Mouse (Mus musculus) midbrain, postnatal 0 days (tissue): ENCODE data around the gene Ift43. TPM values are rescaled to one million over a fixed set of nuclear protein-coding genes. Genes with fewer than 3 reads are reported as not detected.

Experiments used
- ATAC-seq: fragments of 200-750 bp; cut with Nextera tagmentation; 2 replicates; pipeline ENCODE4 v1.8.0; 2017; ENCODE audit warnings: moderate number of reproducible peaks, mild to moderate bottlenecking, moderate TSS enrichment, moderate library complexity; ENCODE audit not compliant: low FRiP score
- DNase-seq: peaks from one replicate; pipeline ENCODE4 v3.0.0-alpha.2; 2015; ENCODE audit warnings: low spot score
- H3K27ac ChIP-seq: fragments of 300-500 bp; sonication (generic); 2 replicates; pipeline ENCODE4 v1.5.1; 2014; ENCODE audit warnings: low read depth, mild to moderate bottlenecking, low read length, mixed read lengths
- H3K27me3 ChIP-seq: fragments of 300-500 bp; sonication (generic); 2 replicates; pipeline ENCODE4 v1.6.1; 2014; ENCODE audit warnings: low read length, control low read depth, mixed read lengths; ENCODE audit not compliant: insufficient read depth
- H3K36me3 ChIP-seq: fragments of 300-500 bp; sonication (generic); 2 replicates; pipeline ENCODE4 v1.6.1; 2014; ENCODE audit warnings: low read length, control low read depth, mixed read lengths; ENCODE audit not compliant: insufficient read depth
- H3K4me1 ChIP-seq: fragments of 300-500 bp; sonication (generic); 2 replicates; pipeline ENCODE4 v1.6.1; 2014; ENCODE audit warnings: mild to moderate bottlenecking, control low read depth, antibody characterized with exemption, low read length, mixed read lengths; ENCODE audit not compliant: insufficient read depth
- H3K4me2 ChIP-seq: fragments of 300-500 bp; sonication (generic); 2 replicates; pipeline ENCODE4 v1.6.1; 2014; ENCODE audit warnings: low read depth, mild to moderate bottlenecking, low read length, mixed read lengths; ENCODE audit not compliant: poor library complexity, severe bottlenecking
- H3K4me3 ChIP-seq: fragments of 300-500 bp; sonication (generic); 2 replicates; pipeline ENCODE4 v1.5.1; 2014; ENCODE audit warnings: low read depth, mild to moderate bottlenecking, low read length, moderate library complexity
- H3K9ac ChIP-seq: fragments of 300-500 bp; sonication (generic); replicated peaks from 2 replicates; pipeline ENCODE4 v1.6.1; 2014; ENCODE audit warnings: mild to moderate bottlenecking, low read length, moderate library complexity, mixed read lengths; ENCODE audit not compliant: poor library complexity, severe bottlenecking
- H3K9me3 ChIP-seq: fragments of 300-500 bp; sonication (generic); 2 replicates; pipeline ENCODE4 v1.6.1; 2016; ENCODE audit warnings: low read length, control low read depth
- CTCF ChIP-seq: IDR thresholded peaks from 2 replicates; pipeline ENCODE4 v1.5.1; 2016; ENCODE audit warnings: antibody characterized with exemption, mild to moderate bottlenecking
- WGBS: fragments of 180-500 bp; shearing (Covaris S2); extraction: QIAGEN DNeasy Blood & Tissue Kit; methylation state at CpG from one replicate; pipeline ENCODE4 v1.1.7; 2014; 5-methylcytosine and 5-hydroxymethylcytosine counted together
- polyA plus RNA-seq: library from polyadenylated mRNA; unstranded; fragments of >200 nt; fragmentation: Nextera tagmentation; extraction: Ambion mirVana; gene quantifications from 2 replicates; pipeline ENCODE4 v1.2.1, GENCODE M21; 2015
- total RNA-seq: library from RNA; depleted of rRNA; stranded (reverse); fragments of >200 nt; gene quantifications from 2 replicates; pipeline ENCODE4 v1.2.3, GENCODE M21; 2014

Ift43 gene
- total and polyA plus RNA-seq, 2 experiments from 2014 or later, result 11.9 to 29.7 TPM

- Histone ChIP-seq H3K4me2 (no peak overlapping the region), H3K36me3 (no peaks in the 10 kb centered on the region), H3K27me3 (no peaks in the 10 kb centered on the region), H3K4me1 (no peaks in the 10 kb centered on the region), H3K9me3 (no peaks in the 10 kb centered on the region), H3K9ac (no peak overlapping the region), H3K4me3 (no peak overlapping the region), H3K27ac (no peak overlapping the region)
- no peak for DNase-seq
- no peak for ATAC-seq
- WGBS, result 92% methylated on average over 4 of the region's 4 CpGs
- TF ChIP-seq CTCF, result no peak
These were observed 27.2 kb downstream of the Ift43 start for GRCm38 (mm10) chr12:86109531-86109930.

GRCm38 (mm10) chr12:86110637-86111036 lies 28.3 kb downstream of the Ift43 start:
- no peak overlapping the region for H3K4me3 ChIP-seq
- no peak overlapping the region for H3K27ac ChIP-seq
- no peaks in the 10 kb centered on the region for H3K9me3 ChIP-seq
- WGBS, result 96% methylated on average over 2 of the region's 2 CpGs
- H3K9ac ChIP-seq, result no peak overlapping the region
- peak; percentile 63 for TF ChIP-seq CTCF
- H3K36me3 ChIP-seq, result no peaks in the 10 kb centered on the region
- no peak for ATAC-seq
- DNase-seq, result no peak
- H3K27me3 ChIP-seq, result no peaks in the 10 kb centered on the region
- no peak overlapping the region for H3K4me2 ChIP-seq
- no peaks in the 10 kb centered on the region for H3K4me1 ChIP-seq

- Histone ChIP-seq H3K4me3 (no peak overlapping the region), H3K27ac (no peak overlapping the region)
- WGBS, result 69% methylated on average over 15 of the region's 15 CpGs
These were observed 34.0 kb downstream of the Ift43 start for GRCm38 (mm10) chr12:86116295-86116835.

GRCm38 (mm10) chr12:86124016-86124415 lies 41.7 kb downstream of the Ift43 start:
- no peak overlapping the region for H3K4me3 ChIP-seq
- no peak overlapping the region for H3K4me2 ChIP-seq
- no peak overlapping the region for H3K9ac ChIP-seq
- H3K9me3 ChIP-seq, result no peaks in the 10 kb centered on the region
- no peak overlapping the region for H3K27ac ChIP-seq
- WGBS, result 87% methylated on average over 6 of the region's 6 CpGs
- no peaks in the 10 kb centered on the region for H3K36me3 ChIP-seq
- H3K27me3 ChIP-seq, result no peaks in the 10 kb centered on the region
- no peak for ATAC-seq
- TF ChIP-seq CTCF, result no peak
- no peak for DNase-seq
- no peaks in the 10 kb centered on the region for H3K4me1 ChIP-seq

More at GRCm38 (mm10) chr12:86116295-86116835, 34.0 kb downstream of the Ift43 start:
- Histone ChIP-seq H3K27me3 (no peaks in the 10 kb centered on the region), H3K9me3 (no peaks in the 10 kb centered on the region), H3K4me1 (no peaks in the 10 kb centered on the region), H3K36me3 (no peaks in the 10 kb centered on the region), H3K4me2 (no peak overlapping the region), H3K9ac (no peak overlapping the region)
- TF ChIP-seq CTCF, result no peak
- no peak for ATAC-seq
- DNase-seq, result no peak

- no peak for TF ChIP-seq CTCF
- H3K9ac ChIP-seq, result no peak overlapping the region
- H3K36me3 ChIP-seq, result no peaks in the 10 kb centered on the region
- 86% methylated on average over 6 of the region's 6 CpGs for WGBS
- H3K27ac ChIP-seq, result no peak overlapping the region
- no peaks in the 10 kb centered on the region for H3K4me1 ChIP-seq
- 0 out of 2 replicates have a peak, but pooled peaks cover 3% of the 10 kb centered on the region for H3K27me3 ChIP-seq
- no peak for ATAC-seq
- no peak overlapping the region for H3K4me3 ChIP-seq
- H3K9me3 ChIP-seq, result no peaks in the 10 kb centered on the region
- H3K4me2 ChIP-seq, result no peak overlapping the region
- DNase-seq, result no peak
These were observed 45.8 kb downstream of the Ift43 start for GRCm38 (mm10) chr12:86128122-86128521.

- 0 out of 2 replicates have a peak, but pooled peaks cover 3% of the 10 kb centered on the region for H3K27me3 ChIP-seq
- H3K27ac ChIP-seq, result no peak overlapping the region
- no peak overlapping the region for H3K4me3 ChIP-seq
- no peak for ATAC-seq
- H3K4me2 ChIP-seq, result no peak overlapping the region
- H3K36me3 ChIP-seq, result no peaks in the 10 kb centered on the region
- H3K9me3 ChIP-seq, result no peaks in the 10 kb centered on the region
- H3K9ac ChIP-seq, result no peak overlapping the region
- 87% methylated on average over 8 of the region's 8 CpGs for WGBS
- DNase-seq, result no peak
- no peaks in the 10 kb centered on the region for H3K4me1 ChIP-seq
- no peak for TF ChIP-seq CTCF
These were observed 46.7 kb downstream of the Ift43 start for GRCm38 (mm10) chr12:86129005-86129404.
